Mouse (Mus musculus) left cerebral cortex, adult 18-20 months (tissue): ENCODE data around the gene Polrmt. TPM values are rescaled to one million over a fixed set of nuclear protein-coding genes. Genes with fewer than 3 reads are reported as not detected.
"Not testable (repeated sequence)": the region's sequence is repeated elsewhere in the genome, so short reads cannot be mapped to it uniquely, and the experiment has no call there.

Source experiments
- DNase-seq, 2 experiments: peaks; one replicate each; pipeline ENCODE4 v3.0.0; 2021 to 2022; ENCODE audit warnings: low spot score in 2 of 2, mixed read lengths in 1 of 2
- total RNA-seq, 2 experiments: library from RNA; stranded (reverse); gene quantifications; 2 replicates each; pipeline ENCODE4 v1.2.3; 2021

Gene Polrmt
- total RNA-seq, 2 experiments from 2014 or later: 50.6 to 55.3 TPM

DNA sequence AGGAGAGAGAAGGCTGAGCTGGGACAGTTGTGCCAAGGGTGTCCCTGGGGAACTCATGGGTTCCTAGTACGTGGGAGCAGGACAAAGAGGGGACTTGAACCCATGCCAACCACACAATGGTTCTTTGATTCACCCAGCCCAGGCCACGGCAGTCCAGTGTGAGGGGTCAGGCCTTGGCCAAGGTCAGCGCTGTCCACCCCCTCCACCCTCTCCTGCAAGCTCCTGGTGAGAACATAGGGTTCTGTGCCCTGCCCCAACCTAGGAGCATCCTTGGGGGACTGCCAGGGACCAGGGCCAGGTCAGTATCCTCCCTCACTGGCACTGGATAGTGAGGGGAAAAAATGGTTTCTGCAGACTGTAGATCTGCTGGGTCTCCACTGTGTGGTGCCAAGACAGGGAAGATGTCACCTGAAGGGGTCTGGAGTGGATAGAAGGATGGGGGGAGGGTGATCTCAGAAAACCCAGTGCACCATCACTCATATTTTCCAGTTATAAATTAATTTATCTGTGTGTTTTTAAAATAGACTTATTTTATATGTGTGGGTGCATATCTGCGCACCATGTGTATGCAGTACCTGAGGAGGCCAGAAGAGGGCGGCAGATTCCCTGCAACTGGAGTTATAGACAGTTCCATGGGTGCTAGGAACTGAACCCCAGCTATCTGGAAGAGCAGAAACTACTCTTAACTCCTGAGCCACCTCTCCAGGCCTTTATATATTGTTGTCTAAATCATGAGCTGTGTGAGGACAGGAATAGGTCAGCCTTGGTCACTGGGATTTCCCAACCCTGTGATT is 28.3 kb upstream of the Polrmt start:
- DNase-seq: no peak

GRCm38 (mm10) chr10:79773208-79773607 is 26.8 kb upstream of the Polrmt start:
- no peak for DNase-seq

DNA sequence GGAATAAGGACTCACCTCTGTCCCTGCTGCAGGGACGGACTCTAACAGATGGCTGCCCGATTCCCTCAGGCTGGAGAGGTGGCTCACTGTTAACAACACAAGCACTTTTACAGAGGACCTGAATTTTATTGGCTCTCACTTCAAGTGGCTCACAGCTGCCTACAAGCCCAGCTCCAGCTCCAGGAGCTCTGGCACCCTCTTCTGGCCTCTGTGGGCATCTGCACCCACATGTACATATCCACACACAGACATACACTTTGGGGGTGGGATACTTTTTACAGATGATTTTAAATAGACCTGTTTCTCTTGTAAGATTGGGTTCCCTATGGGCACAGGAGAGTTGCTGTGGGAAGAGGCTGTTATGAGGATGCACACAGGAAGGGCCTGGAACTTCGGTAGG is 25.9 kb upstream of the Polrmt start:
- no peak for DNase-seq

DNA sequence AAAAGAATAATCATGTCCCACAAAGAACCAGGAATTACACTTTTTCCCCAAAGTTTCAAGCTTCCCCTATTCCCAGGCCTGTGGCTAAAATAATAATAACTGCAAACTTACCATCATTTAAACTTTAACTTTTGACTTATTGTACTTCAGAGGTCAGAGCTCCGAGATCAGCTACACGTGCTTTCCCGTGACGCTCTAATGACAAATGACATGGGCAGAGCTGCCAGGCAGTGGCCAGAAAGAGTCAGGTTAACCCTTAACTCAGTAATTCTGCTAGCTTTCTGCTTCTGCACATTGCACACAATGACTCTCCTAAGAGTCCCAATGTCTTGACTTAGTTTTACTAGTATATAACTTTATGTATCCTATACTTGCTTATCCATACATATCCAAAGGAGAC is 22.9 kb upstream of the Polrmt start:
- no peak for DNase-seq

GRCm38 (mm10) chr10:79768400-79768799 is 22.0 kb upstream of the Polrmt start:
- DNase-seq: peak; percentile 71 to 78

GRCm38 (mm10) chr10:79767372-79768244 is 21.2 kb upstream of the Polrmt start:
- peak; percentile 97 for DNase-seq

DNA sequence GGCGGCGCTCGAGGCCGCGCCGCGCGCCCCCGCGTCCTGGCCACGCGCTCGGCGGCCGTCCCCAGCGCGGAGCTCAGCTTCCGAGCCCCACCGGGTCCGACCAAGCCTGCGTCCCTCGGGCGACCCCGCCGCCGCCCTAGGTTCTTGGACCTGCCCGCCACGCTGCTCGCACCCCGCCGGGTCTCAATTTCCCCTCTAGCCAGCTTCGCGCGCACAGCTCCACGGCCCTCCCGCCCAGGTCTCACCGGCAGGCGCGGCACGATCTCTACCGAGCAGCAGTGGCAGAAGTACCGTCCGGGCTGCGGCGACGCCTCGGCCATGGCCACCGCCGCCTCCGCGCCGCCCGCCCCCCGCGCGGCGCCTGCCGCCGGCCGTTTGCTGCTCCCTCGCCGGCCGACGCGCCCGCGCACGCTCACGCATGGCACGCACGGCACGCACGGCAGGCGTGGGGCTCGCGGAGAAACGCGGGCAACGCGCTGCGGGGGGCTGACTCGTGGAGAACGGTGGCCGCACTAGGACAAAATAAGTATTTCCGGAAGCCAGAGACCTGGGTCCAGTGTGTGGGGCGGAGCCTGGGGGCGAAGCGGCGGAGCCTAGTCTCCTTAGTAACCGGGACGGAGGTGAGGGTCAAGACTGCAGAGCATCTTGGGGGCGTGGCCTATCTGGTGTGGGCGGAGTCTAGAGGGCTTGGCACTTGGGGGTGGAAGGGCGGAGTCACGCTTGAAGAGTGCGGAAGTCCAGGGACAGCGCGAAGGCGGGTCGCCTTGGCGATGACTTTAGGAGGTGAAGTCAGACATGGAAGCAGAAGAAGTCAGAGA is 20.3 kb upstream of the Polrmt start, which contains the start of gene Rnf126:
TSS of gene Rnf126 (minus strand) at position 445 of the 818 bp plus-strand sequence.
- DNase-seq: peak; percentile 98

GRCm38 (mm10) chr10:79766001-79766507 is 19.7 kb upstream of the Polrmt start:
- DNase-seq: no peak

GRCm38 (mm10) chr10:79765228-79765745 is 18.9 kb upstream of the Polrmt start:
- DNase-seq: no peak

- DNase-seq: peak in 1 of 2 experiments; percentile 10
Observed at GRCm38 (mm10) chr10:79764234-79764633, 17.9 kb upstream of the Polrmt start.

GRCm38 (mm10) chr10:79762875-79763274 is 16.5 kb upstream of the Polrmt start:
- no peak for DNase-seq

DNA sequence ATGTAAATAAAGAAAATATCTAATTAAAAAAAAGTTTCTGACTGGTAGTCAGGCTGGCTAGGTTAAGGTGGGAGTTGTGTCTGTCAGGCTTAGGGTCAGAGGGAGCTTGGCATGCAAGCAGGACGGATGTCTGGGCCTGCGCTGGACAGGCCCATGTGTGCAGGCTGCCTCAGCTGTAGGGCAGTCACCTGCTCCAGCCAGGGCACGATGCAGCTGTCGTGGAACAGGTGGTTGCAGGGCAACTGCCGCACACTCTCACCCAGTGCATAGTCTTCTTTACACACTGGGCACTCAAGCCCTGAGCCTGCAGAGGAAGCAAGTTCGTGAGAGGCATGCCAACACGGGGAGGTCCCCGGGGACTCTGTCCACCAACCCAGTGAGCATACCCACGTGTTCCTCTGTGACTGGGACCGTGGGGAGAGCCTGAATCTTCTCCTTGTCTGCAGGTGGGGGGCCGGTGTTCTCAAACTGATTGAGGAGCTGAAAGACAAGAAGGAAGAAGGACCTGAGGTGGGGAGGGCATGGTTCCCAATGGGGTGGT is 14.3 kb upstream of the Polrmt start:
- DNase-seq: no peak

DNA sequence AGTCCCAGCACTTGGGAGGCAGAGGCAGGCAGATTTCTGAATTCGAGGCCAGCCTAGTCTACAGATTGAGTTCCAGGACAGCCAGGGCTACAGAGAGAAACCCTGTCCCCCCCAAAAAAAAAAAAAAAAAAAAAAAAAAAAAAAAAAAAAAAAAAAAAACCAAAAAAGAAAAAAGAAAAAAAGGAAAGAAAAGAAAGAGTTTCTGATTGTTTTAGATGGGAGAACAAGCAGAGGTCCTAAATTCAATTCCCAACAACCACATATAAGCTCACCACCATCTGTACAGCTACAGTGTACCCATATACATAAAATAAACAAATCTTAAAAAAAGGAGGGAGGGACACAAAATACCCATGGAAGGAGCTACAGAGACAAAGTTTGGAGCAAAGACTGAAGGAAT is 13.3 kb upstream of the Polrmt start:
- DNase-seq: not testable (repeated sequence)

- DNase-seq: no peak
Observed at GRCm38 (mm10) chr10:79756660-79757059, 10.3 kb upstream of the Polrmt start.

DNA sequence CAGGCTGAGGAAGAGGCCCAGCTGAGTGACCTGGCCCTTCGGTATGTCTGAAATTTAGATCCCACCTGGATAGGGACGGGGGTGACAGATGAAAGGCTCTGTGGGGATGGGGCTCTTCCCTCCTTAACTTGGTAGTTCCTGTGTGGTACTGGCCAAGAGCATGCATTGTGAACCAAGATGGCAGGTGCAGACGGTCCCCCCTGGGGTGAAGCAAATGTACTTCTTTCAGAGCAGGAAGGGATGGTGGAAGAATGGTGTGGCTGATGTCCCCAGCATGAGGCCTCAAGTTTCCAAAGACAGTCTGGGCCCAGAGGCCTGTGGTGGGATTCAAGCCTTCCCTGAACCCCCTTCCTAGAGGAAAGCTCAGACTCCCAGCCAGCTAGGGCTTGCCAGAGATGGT is 9.5 kb upstream of the Polrmt start:
- DNase-seq: no peak

DNA sequence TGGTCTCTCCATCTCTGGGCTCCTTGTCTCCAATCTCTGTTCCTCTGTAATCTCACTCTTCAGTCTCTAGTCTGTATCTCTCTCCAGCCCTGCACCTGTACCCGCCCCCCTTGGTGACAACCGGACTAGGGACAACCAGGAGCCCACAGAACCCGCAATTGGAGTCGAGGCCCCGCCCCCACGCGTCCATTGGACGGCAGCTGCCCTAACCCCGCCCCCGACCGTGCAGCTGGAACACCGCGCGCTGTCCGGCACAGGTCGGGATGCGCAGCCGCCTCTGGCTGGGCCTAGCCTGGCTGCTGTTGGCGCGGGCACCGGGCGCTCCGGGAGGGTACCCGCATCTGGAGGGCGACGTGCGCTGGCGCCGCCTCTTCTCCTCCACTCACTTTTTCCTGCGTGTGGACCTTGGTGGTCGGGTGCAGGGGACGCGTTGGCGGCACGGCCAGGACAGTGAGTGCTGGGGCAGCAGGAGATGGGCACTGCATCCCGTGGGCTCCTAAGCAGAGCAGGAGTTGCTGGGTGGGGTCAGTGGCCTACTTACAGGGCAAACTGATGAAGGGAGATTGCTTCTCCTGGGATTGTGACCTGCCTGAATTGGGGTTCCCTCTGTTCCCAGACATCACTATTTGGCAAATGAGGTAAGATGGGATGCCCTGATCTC is 8.6 kb upstream of the Polrmt start, which contains the start of gene Fgf22:
TSS of gene Fgf22 (plus strand) at position 221 of the 661 bp plus-strand sequence.
- DNase-seq: peak; percentile 87

DNA sequence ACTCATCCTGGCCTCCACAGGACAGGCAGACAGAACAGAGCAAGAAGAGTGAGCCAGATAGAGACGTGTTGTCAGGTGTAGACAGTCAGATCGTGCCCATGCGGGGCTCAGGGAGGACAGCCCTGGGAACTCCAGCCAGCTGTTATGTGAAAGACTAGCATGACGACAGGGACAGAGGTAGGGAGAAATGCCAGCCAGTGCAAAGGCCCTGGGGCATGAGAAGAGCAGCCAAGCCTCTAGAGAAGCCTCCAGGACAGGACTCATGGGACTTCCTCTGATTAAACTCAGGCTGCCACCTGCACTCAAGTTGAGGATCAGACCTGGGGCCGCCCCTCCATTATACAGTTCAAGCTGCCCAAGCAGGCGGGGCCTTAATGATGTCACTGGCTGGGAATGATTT is 2.1 kb upstream of the Polrmt start:
- DNase-seq: no peak

DNA sequence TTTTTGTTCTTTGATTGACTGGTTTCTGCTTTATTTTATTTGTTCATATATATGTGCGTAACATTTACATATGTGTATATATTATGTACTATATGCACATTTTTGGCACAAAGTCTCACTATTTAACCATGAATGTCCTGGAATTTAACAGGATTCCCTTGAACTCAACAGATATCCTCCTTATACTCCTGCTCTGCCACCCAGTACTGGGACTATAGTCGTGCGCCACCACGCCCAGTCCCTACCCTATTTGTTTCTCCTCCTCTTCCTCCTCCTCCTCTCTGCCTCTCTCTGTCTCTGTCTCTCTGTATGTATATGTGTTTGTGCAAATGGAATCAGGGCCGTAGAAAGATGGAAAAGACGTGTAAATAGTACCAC is 382 bp upstream of the Polrmt start:
- DNase-seq: no peak

DNA sequence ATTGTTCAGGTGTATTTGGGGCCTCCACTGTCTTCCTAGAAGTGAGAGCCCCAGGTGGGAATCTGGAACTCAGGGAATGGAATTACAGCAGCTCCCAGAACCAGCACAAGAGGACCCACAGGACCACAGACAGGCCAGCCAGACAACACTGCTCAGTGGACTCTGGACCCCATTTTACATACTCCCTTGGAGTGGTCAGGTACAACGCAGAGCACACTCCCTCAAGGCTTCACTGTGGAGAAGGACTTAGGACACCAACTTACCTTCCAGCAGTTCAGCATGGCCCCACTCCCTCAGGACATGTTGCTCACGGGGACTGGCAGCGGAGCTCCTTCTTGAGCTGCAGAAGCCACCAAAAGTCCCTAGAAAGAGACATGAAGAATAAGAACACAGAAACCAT is 970 bp downstream of the Polrmt start:
- no peak for DNase-seq
